Mouse (Mus musculus) forebrain, postnatal 0 days (tissue): ENCODE data around the gene Nt5c2. TPM values are rescaled to one million over a fixed set of nuclear protein-coding genes. Genes with fewer than 3 reads are reported as not detected.
"Not testable (repeated sequence)": the region's sequence is repeated elsewhere in the genome, so short reads cannot be mapped to it uniquely, and the experiment has no call there.

Experiments
- ATAC-seq: fragments of 200-750 bp; cut with Nextera tagmentation; 2 replicates; pipeline ENCODE4 v1.8.0; 2017; ENCODE audit warnings: mild to moderate bottlenecking, moderate library complexity
- DNase-seq: peaks from one replicate; pipeline ENCODE4 v3.0.0-alpha.2; 2015
- H3K27ac ChIP-seq: fragments of 300-500 bp; sonication (generic); 2 replicates; pipeline ENCODE4 v1.5.1; 2014; ENCODE audit warnings: low read depth, mild to moderate bottlenecking, antibody characterized with exemption, low read length, moderate library complexity, mixed read lengths
- H3K27me3 ChIP-seq: fragments of 300-500 bp; sonication (generic); 2 replicates; pipeline ENCODE4 v1.6.1; 2014; ENCODE audit warnings: mild to moderate bottlenecking, low read length, mixed read lengths; ENCODE audit not compliant: insufficient read depth
- H3K36me3 ChIP-seq: fragments of 300-500 bp; sonication (generic); 2 replicates; pipeline ENCODE4 v1.6.1; 2014; ENCODE audit warnings: mild to moderate bottlenecking, moderate library complexity; ENCODE audit not compliant: insufficient read depth
- H3K4me1 ChIP-seq: fragments of 300-500 bp; sonication (generic); 2 replicates; pipeline ENCODE4 v1.6.1; 2014; ENCODE audit warnings: antibody characterized with exemption; ENCODE audit not compliant: insufficient read depth
- H3K4me2 ChIP-seq: fragments of 300-500 bp; sonication (generic); 2 replicates; pipeline ENCODE4 v1.6.1; 2014; ENCODE audit warnings: low read depth, mild to moderate bottlenecking, moderate library complexity
- H3K4me3 ChIP-seq: fragments of 300-500 bp; sonication (generic); 2 replicates; pipeline ENCODE4 v1.5.1; 2014; ENCODE audit warnings: low read depth, low read length, mixed read lengths
- H3K9ac ChIP-seq: fragments of 300-500 bp; sonication (generic); 2 replicates; pipeline ENCODE4 v1.6.1; 2014; ENCODE audit warnings: mild to moderate bottlenecking
- H3K9me3 ChIP-seq: fragments of 300-500 bp; sonication (generic); 2 replicates; pipeline ENCODE4 v1.6.1; 2016; ENCODE audit warnings: low read length
- CTCF ChIP-seq: sonication (generic); IDR thresholded peaks from 2 replicates; pipeline ENCODE4 v1.5.1; 2016; ENCODE audit warnings: antibody characterized with exemption, control low read depth, low read depth
- WGBS: fragments of 180-500 bp; shearing (Covaris S2); extraction: QIAGEN DNeasy Blood & Tissue Kit; methylation state at CpG from one replicate; pipeline ENCODE4 v1.1.7; 2014; 5-methylcytosine and 5-hydroxymethylcytosine counted together
- polyA plus RNA-seq: library from polyadenylated mRNA; unstranded; fragments of >200 nt; fragmentation: Nextera tagmentation; extraction: Ambion mirVana; gene quantifications from 2 replicates; pipeline ENCODE4 v1.2.1, GENCODE M21; 2015
- total RNA-seq: library from RNA; depleted of rRNA; stranded (reverse); fragments of >200 nt; gene quantifications from 2 replicates; pipeline ENCODE4 v1.2.3, GENCODE M21; 2014

The Nt5c2 gene
- total and polyA plus RNA-seq, 2 experiments from 2014 or later, result 69.5 to 80.4 TPM

DNA sequence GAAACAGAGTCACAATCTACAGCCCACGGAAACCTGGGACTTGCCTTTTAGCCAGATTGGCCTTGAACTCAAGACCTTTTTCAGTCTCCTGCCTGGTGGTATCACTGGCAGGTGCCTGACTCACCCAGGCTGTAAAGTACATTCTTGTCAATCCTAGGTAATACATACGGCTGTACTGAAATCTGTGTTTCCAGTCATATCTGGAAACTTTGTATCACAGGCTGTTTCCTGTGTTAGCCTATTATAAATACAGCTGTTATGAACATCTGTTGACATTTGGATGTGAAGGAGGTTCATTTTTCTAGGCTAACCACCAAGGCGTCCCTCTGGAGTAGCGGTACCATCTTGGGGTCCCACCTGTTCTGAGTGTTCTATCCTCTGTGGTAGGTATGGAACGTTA lies 5.0 kb downstream of the Nt5c2 start:
- H3K9ac ChIP-seq, result no peak overlapping the region
- H3K36me3 ChIP-seq, result no peaks in the 10 kb centered on the region
- no peak for TF ChIP-seq CTCF
- DNase-seq (no peak), ATAC-seq (no peak)
- H3K27me3 ChIP-seq, result no peaks in the 10 kb centered on the region
- 87% methylated on average over 5 of the region's 5 CpGs for WGBS
- H3K9me3 ChIP-seq, result no peaks in the 10 kb centered on the region
- H3K4me3 ChIP-seq, result no peak overlapping the region
- no peak overlapping the region for H3K27ac ChIP-seq
- no peaks in the 10 kb centered on the region; the same call in 1 of the 2 replicates for H3K4me1 ChIP-seq
- H3K4me2 ChIP-seq, result no peak overlapping the region

DNA sequence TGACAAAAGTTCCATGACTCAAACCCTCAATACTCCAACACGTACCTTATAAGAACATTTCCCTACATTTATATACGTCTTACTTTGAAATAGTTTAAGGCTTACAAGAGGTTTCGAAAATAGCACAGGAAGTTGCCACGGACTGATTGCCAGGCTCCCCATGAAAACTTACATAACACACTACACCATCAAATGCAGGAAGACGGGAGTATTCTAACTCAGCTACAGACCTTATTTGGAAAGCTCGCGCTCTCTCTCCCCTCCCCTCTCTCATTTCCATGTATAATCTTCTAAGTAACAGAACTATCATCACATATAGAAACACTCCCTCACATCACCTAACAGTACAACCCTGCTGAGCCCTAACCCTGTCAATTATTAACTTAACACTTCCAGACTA lies 5.5 kb downstream of the Nt5c2 start:
- H3K27me3 ChIP-seq, result no peaks in the 10 kb centered on the region
- no peak overlapping the region for H3K9ac ChIP-seq
- 81% methylated on average over 7 of the region's 7 CpGs for WGBS
- DNase-seq (no peak), ATAC-seq (no peak)
- no peaks in the 10 kb centered on the region for H3K9me3 ChIP-seq
- no peak for TF ChIP-seq CTCF
- H3K4me3 ChIP-seq, result no peak overlapping the region
- H3K36me3 ChIP-seq, result no peaks in the 10 kb centered on the region
- H3K4me1 ChIP-seq, result no peaks in the 10 kb centered on the region; the same call in 1 of the 2 replicates
- H3K27ac ChIP-seq, result no peak overlapping the region
- H3K4me2 ChIP-seq, result no peak overlapping the region

DNA sequence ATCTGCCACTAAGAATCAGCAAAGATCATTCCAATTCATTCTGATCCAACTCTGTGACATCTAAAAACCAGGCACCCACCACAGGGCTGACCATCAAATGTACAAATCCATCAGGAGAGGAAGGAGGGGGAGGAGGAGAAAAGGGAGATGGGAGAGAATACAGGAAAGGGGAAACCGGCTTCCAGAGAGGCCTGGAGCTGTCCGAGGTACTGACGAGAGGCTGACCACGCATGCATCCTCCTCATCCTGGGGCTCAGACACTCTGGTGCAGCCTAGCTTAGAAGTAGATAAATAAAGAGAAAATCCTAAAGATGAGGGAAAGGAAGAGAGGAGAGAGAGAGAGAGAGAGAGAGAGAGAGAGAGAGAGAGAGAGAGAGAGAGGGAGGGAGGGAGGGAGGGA lies 8.6 kb downstream of the Nt5c2 start:
- H3K4me2 ChIP-seq, result no peak overlapping the region
- TF ChIP-seq CTCF, result no peak
- no peaks in the 10 kb centered on the region for H3K9me3 ChIP-seq
- no peak overlapping the region for H3K4me3 ChIP-seq
- DNase-seq (no peak), ATAC-seq (no peak)
- H3K4me1 ChIP-seq, result no peaks in the 10 kb centered on the region
- no peaks in the 10 kb centered on the region for H3K36me3 ChIP-seq
- H3K27ac ChIP-seq, result no peak overlapping the region
- no peak overlapping the region for H3K9ac ChIP-seq
- WGBS, result 6% methylated on average over 4 of the region's 4 CpGs
- no peaks in the 10 kb centered on the region for H3K27me3 ChIP-seq

DNA sequence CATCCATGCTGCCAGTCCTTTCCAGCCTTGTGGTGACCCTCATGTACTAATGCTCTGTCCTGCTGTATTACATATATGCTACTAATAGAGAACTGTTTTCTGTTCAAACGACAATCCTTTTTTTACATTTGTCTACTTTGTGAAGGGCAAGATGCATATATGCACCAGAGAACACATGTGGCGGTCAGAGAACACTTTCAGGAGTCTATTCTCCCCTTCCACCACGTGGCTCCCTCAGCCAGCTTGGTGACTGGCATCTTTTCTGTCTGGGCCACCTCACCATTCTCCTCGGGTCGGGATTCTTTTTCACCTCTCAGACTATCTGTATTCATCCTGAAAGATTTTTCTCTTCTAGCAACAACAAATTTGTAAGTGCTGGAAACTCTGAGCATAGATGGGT lies 9.1 kb downstream of the Nt5c2 start:
- Histone ChIP-seq H3K9ac (no peak overlapping the region), H3K27ac (no peak overlapping the region), H3K4me1 (no peaks in the 10 kb centered on the region), H3K4me3 (no peak overlapping the region), H3K4me2 (no peak overlapping the region), H3K36me3 (no peaks in the 10 kb centered on the region), H3K9me3 (no peaks in the 10 kb centered on the region), H3K27me3 (no peaks in the 10 kb centered on the region)
- DNase-seq, result no peak
- WGBS, result 64% methylated on average over 5 of the region's 5 CpGs
- no peak for ATAC-seq
- no peak for TF ChIP-seq CTCF

DNA sequence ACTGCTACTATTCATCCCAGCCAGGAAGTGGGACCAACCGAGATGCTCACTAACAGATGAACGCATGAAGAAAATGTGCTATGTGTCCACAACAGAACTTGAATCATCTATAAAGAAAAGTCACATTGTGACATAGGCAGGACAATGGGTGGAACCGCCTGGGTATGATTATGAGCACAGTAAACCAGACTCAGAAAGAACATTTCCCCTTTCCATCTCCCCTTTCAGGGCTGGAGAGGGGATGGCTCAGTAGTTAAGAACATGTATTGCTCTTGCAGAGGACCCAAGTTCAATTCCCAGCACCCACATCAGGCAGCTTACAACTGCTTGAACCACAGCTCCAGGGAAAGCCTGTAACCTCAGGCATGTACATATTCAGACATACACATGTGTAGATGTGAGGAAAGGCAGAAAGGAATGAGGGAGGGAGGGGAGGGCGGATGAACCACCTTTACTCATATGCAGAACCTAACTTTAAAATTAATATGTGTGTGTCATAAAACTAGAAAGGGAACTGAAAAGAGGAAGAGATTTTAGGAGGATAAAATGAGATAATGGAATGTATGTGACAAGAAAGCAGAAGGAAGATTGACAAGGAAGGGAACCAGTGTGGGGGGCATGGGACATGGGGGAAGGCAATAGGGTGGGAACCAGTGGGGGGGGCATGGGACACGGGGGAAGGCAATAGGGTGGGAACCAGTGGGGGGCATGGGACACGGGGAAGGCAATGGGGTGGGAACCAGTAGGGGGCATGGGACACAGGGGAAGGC lies 11.0 kb downstream of the Nt5c2 start:
- H3K4me2 ChIP-seq, result no peak overlapping the region
- H3K4me1 ChIP-seq, result no peaks in the 10 kb centered on the region
- no peaks in the 10 kb centered on the region for H3K36me3 ChIP-seq
- TF ChIP-seq CTCF, result no peak
- H3K27ac ChIP-seq, result no peak overlapping the region
- no peaks in the 10 kb centered on the region for H3K27me3 ChIP-seq
- no peak overlapping the region for H3K9ac ChIP-seq
- DNase-seq (no peak), ATAC-seq (no peak)
- WGBS, result 78% methylated on average over 6 of the region's 6 CpGs
- no peak overlapping the region for H3K4me3 ChIP-seq
- H3K9me3 ChIP-seq, result no peaks in the 10 kb centered on the region

DNA sequence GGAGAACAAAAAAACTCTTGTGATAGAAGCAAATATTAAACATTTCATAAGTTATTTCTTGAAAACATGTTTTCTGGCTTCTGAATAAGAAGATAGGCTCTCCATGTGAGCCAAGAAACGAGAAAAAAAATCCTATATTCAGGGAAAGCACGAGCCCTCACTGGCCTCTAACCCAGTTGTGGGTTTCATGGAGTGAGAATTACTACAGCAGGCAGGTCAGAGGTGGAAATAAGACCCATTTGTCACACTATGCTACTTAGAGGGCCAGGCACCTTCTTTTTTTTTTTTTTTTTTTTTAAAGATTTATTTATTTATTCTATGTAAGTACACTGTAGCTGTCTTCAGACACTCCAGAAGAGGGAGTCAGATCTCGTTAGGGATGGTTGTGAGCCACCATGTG lies 14.6 kb downstream of the Nt5c2 start:
- H3K9me3 ChIP-seq, H3K27me3 ChIP-seq, ATAC-seq, DNase-seq, H3K36me3 ChIP-seq, H3K4me1 ChIP-seq, H3K9ac ChIP-seq, H3K4me2 ChIP-seq, H3K27ac ChIP-seq, H3K4me3 ChIP-seq: not testable (repeated sequence)
- 77% methylated on average over 2 of the region's 3 CpGs for WGBS

DNA sequence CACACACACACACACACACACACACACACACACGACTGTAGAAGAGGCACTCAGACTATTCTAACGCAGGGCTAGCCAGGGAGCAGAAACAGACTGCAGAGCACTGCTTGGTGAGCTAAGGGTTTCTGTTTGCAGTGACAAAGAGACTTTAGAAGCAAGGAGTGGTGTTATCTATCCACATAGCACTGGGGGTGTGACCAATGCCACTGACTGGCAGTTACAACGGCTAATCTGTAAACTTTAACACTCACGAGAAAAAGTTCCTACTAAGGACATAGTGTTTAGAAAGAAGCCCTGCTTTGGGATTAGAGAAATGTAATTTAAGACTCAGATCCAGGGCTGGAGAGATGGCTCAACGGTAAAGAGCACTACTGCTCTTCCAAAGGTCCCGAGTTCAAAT lies 15.2 kb downstream of the Nt5c2 start:
- H3K27ac ChIP-seq, result no peak overlapping the region
- no peak overlapping the region for H3K4me2 ChIP-seq
- H3K9ac ChIP-seq, result no peak overlapping the region
- no peaks in the 10 kb centered on the region for H3K4me1 ChIP-seq
- ATAC-seq (no peak), DNase-seq (no peak)
- 83% methylated on average over 6 of the region's 6 CpGs for WGBS
- H3K36me3 ChIP-seq, result no peaks in the 10 kb centered on the region
- no peaks in the 10 kb centered on the region for H3K9me3 ChIP-seq
- TF ChIP-seq CTCF, result no peak
- no peaks in the 10 kb centered on the region for H3K27me3 ChIP-seq
- no peak overlapping the region for H3K4me3 ChIP-seq
